Mouse (Mus musculus) layer of hippocampus, postnatal 10 days (tissue): ENCODE measurements at regions not wholly inside any gene's neighbourhood (a gene's known extent, or its start where the extent isn't known, plus 50 kb on each side); places are given as distances from the start of the nearest gene placed in this dataset.
"Not testable (repeated sequence)": the region's sequence is repeated elsewhere in the genome, so short reads cannot be mapped to it uniquely, and the experiment has no call there.

Experiments used
- DNase-seq, 2 experiments: peaks; one replicate each; pipeline ENCODE4 v3.0.0; 2021; ENCODE audit warnings: low spot score in 2 of 2

DNA sequence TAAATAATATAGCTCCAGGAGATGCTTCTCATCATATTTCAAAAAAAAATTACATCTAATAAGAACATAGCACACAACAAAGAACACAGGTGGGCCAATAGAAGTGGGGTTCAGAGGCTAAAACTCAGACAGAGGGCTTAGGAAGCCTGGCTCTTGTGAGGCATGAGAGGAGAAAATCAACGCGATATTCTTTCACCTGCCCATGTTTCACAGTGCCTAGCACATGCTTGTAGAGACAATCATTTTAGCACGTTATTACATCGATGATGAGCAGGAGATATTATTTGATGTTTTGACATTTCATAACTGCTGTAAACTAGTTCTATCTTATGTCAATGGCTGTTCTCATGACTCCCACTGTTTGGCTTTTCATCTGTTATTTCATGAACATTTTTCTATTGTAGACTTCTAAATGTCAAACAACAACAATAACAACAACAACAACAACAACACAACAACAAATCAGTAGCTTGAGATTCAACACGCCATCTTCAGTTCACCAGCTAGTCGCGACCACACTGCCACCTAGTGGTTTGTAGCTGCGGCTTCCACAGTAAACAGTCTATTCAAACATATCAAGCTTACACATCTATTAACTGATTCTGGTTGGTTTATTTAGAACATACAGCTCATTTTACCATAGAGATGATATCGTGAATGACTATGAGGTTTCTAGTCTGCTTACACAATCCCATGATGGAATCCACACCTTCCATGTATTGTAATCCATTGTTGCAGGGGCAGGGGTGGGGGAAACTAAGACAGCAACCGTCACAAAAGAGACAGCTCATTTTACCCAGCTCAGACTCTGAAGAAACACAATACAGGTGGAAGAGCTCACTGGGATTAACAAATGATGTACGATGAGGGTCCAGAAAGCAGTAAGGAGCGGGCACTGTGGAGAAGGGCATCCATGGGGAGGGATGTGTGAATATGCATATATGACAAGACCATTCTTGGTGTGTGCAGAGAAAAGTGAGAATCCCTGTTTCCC, 60.5 kb upstream of the Tmem200a start:
- peak; percentile 69 to 77 for DNase-seq

DNA sequence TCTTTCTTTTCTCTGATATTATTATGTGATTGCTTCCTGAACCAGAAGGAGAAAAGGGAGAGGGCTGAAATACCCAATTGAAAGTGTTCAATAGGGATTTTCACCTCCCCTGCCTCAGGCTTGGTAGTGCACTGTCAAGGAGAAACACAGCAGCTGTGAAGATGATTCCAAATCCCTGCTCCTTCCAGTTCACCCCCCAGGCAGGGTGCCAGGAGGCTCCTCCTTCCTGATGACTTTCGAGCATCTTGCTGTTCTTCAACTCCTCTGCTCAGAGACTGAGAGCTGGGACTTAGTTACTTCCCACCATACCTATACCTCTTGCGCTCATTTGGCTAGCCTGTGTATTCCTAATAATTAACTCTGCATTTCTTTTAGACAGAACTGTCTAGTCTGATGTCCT, 73.7 kb upstream of the Tmem200a start:
- no peak for DNase-seq

DNA sequence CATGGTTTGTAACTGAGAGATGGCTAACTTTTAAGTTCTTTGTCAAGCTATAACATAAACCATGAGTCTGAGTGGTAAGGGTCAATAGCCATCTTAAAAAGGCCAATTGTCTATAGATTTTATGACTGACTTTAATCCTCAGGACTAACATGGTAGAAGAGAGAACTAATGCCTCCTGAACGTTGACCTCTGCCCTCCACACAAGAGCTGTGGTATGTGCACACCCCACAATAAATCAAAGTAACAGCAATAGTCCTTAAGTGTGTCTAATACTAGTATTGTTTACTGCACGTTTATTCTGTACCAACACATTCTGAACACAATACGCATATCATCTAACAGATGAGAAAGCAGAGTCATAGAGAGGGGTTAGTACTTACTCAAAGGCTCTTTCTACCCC, 70.7 kb upstream of the Samd3 start:
- DNase-seq = no peak

DNA sequence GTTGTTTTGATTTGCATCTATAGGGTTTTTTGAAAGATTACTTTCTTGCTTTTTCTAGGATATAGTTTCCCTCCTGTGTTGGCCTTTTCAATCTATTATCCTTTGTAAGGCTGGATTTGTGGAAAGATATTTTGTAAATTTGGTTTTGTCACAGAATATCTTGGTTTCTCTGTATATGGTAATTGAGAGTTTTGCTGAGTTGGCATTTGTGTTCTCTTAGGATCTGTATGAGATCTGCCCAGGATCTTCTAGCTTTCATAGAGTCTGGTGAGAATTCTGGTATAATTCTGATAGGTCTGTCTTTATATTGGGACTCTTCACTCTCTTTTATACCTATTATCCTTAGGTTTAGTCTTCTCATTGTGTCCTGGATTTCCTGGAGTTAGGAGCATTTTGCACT, 68.4 kb upstream of the Samd3 start:
- DNase-seq = not testable (repeated sequence)

DNA sequence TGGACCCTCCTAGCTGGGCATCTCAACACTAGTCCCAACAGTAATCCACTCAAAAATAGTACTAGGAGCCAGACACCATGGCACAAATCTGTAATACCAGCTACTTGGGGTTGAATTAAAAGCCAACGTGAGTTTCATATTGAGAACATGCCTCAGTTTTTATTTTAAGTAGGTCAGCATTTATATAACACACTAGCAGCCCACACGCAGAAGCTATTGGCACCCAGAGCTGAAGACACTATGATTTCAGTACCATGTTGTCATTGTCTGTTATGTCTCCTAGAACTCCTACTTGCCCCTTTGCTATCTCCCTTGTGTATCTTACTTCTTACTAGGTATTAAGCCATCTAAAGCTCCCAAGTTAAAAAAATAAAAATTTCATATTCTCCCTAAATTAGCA, 65.0 kb upstream of the Samd3 start:
- no peak for DNase-seq

DNA sequence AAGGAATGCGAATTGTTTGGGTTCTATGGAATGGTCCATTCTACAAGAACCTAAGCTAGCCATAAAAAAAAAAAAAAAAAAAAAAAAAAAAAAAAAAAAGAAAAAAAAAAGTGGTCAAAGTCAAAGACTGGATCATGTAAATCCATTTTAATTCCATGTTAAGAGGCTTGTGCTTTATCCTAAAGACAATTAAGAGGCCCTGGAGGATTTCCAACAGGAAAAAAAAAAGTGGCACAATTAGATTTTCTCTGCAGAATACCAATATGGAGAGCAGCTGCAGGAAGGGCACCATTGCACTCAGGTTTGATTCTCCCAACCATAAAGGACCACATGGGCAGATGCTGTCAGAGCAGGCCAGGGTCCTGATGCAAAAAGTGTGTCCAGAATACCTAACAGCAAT, 51.9 kb upstream of the Samd3 start:
- no peak for DNase-seq

DNA sequence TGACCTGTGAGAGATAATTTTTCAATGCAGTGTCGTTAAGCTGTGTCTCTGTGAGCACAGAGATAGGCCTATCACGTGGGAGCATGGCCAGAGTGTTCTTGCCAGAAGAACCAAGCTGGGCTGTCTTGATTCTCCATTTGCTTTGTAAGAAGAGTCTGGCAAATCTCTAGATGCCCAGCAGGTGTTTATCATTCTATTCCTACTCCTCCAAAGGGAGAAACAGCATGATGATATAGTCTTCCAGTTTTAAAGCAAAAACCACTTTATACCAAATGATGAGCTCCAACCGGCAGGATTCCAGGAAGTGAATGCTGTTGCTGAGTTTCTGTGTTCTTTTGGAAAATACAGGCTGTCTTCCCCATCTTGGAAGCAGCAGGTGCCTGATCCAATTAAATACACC, 51.2 kb upstream of the Samd3 start:
- DNase-seq = peak; percentile 13 to 15
